Mouse (Mus musculus): Measurements from ENCODE around the gene Ptcd3. TPM values are rescaled to one million over a fixed set of nuclear protein-coding genes. Genes with fewer than 3 reads are reported as not detected.
"Not testable (repeated sequence)": the region's sequence is repeated elsewhere in the genome, so short reads cannot be mapped to it uniquely, and the experiment has no call there.

Ptcd3 gene
- polyA plus RNA-seq, 1 experiment = 10.0 TPM

GRCm38 (mm10) chr6:71893263-71893662, 15.3 kb downstream of the Ptcd3 start:
- Histone ChIP-seq H3K4me3 (replicated peaks; ENCODE audit: extremely low read depth, low read depth, low read length) (no peak overlapping the region), H3K4me1 (ENCODE audit: control insufficient read depth, insufficient read depth, low read length) (no peaks in the 10 kb centered on the region)
- DNase-seq = no peak
- TF ChIP-seq POLR2A (IDR thresholded peaks at IDR 0.05; ENCODE audit: borderline replicate concordance, extremely low read depth, low read depth, low read length) = no peak
- TF ChIP-seq CTCF (IDR thresholded peaks at IDR 0.05; ENCODE audit: insufficient read depth, low read length) = no peak
- 72% methylated on average over 4 of the region's 4 CpGs for WGBS

- no peaks in the 10 kb centered on the region; the same call in 1 of the 2 replicates for H3K4me1 ChIP-seq (ENCODE audit: control insufficient read depth, insufficient read depth, low read length)
- 84% methylated on average over 3 of the region's 3 CpGs for WGBS
- TF ChIP-seq POLR2A (IDR thresholded peaks at IDR 0.05; ENCODE audit: borderline replicate concordance, extremely low read depth, low read depth, low read length) = no peak
- TF ChIP-seq CTCF (IDR thresholded peaks at IDR 0.05; ENCODE audit: insufficient read depth, low read length) = no peak
- DNase-seq = no peak
- H3K4me3 ChIP-seq (replicated peaks; ENCODE audit: extremely low read depth, low read depth, low read length) = no peak overlapping the region
Observed at GRCm38 (mm10) chr6:71877965-71878760, 30.4 kb downstream of the Ptcd3 start.

- Histone ChIP-seq H3K4me3 (replicated peaks; ENCODE audit: extremely low read depth, low read depth, low read length) (no peak overlapping the region), H3K4me1 (ENCODE audit: control insufficient read depth, insufficient read depth, low read length) (no peaks in the 10 kb centered on the region; the same call in 1 of the 2 replicates)
- WGBS = 87% methylated on average over 9 of the region's 9 CpGs
- no peak for DNase-seq
- TF ChIP-seq CTCF (IDR thresholded peaks at IDR 0.05; ENCODE audit: insufficient read depth, low read length) (no peak), POLR2A (IDR thresholded peaks at IDR 0.05; ENCODE audit: borderline replicate concordance, extremely low read depth, low read depth, low read length) (no peak)
Observed at GRCm38 (mm10) chr6:71871396-71871795, 37.2 kb downstream of the Ptcd3 start.

- H3K4me3 ChIP-seq (replicated peaks; ENCODE audit: extremely low read depth, low read depth, low read length) = no peak overlapping the region
- DNase-seq = no peak
- no peak for TF ChIP-seq CTCF (IDR thresholded peaks at IDR 0.05; ENCODE audit: insufficient read depth, low read length)
- no peak for TF ChIP-seq POLR2A (IDR thresholded peaks at IDR 0.05; ENCODE audit: borderline replicate concordance, extremely low read depth, low read depth, low read length)
- H3K4me1 ChIP-seq (ENCODE audit: control insufficient read depth, insufficient read depth, low read length) = no peaks in the 10 kb centered on the region
- WGBS = 96% methylated on average over 1 of the region's 1 CpGs
Observed at GRCm38 (mm10) chr6:71868809-71869208, 39.7 kb downstream of the Ptcd3 start.

- DNase-seq = no peak
- TF ChIP-seq POLR2A (IDR thresholded peaks at IDR 0.05; ENCODE audit: borderline replicate concordance, extremely low read depth, low read depth, low read length) = no peak
- no peak for TF ChIP-seq CTCF (IDR thresholded peaks at IDR 0.05; ENCODE audit: insufficient read depth, low read length)
- WGBS = 84% methylated on average over 2 of the region's 2 CpGs
- Histone ChIP-seq H3K4me3 (replicated peaks; ENCODE audit: extremely low read depth, low read depth, low read length) (no peak overlapping the region), H3K4me1 (ENCODE audit: control insufficient read depth, insufficient read depth, low read length) (no peaks in the 10 kb centered on the region)
Observed at GRCm38 (mm10) chr6:71867751-71868150, 40.8 kb downstream of the Ptcd3 start.

GRCm38 (mm10) chr6:71846906-71847305, 61.6 kb downstream of the Ptcd3 start:
- 92% methylated on average over 6 of the region's 6 CpGs for WGBS
- not testable (repeated sequence) for DNase-seq; H3K4me1 ChIP-seq (ENCODE audit: control insufficient read depth, insufficient read depth, low read length); H3K4me3 ChIP-seq (replicated peaks; ENCODE audit: extremely low read depth, low read depth, low read length)

- TF ChIP-seq CTCF (IDR thresholded peaks at IDR 0.05; ENCODE audit: insufficient read depth, low read length) (no peak), POLR2A (IDR thresholded peaks at IDR 0.05; ENCODE audit: borderline replicate concordance, extremely low read depth, low read depth, low read length) (no peak)
- DNase-seq = no peak
- peaks cover 5% of the 10 kb centered on the region; the same call in 1 of the 2 replicates for H3K4me1 ChIP-seq (ENCODE audit: control insufficient read depth, insufficient read depth, low read length)
- WGBS = 86% methylated on average over 1 of the region's 1 CpGs
- H3K4me3 ChIP-seq (replicated peaks; ENCODE audit: extremely low read depth, low read depth, low read length) = no peak overlapping the region
Observed at GRCm38 (mm10) chr6:71840597-71841290, 67.8 kb downstream of the Ptcd3 start.

- no peak for TF ChIP-seq CTCF (IDR thresholded peaks at IDR 0.05; ENCODE audit: insufficient read depth, low read length)
- no peak for TF ChIP-seq POLR2A (IDR thresholded peaks at IDR 0.05; ENCODE audit: borderline replicate concordance, extremely low read depth, low read depth, low read length)
- H3K4me3 ChIP-seq (replicated peaks; ENCODE audit: extremely low read depth, low read depth, low read length) = no peak overlapping the region
- H3K4me1 ChIP-seq (ENCODE audit: control insufficient read depth, insufficient read depth, low read length) = peaks cover 5% of the 10 kb centered on the region; the same call in 1 of the 2 replicates
- DNase-seq = no peak
Observed at GRCm38 (mm10) chr6:71839815-71840214, 68.7 kb downstream of the Ptcd3 start.

- WGBS = 41% methylated on average over 2 of the region's 2 CpGs
Observed at GRCm38 (mm10) chr6:71836811-71837210, 71.7 kb downstream of the Ptcd3 start.

GRCm38 (mm10) chr6:71831581-71831960, 77.0 kb downstream of the Ptcd3 start:
- peak overlapping the region; percentile 99 for H3K4me3 ChIP-seq (replicated peaks; ENCODE audit: extremely low read depth, low read depth, low read length)
- no peak for TF ChIP-seq CTCF (IDR thresholded peaks at IDR 0.05; ENCODE audit: insufficient read depth, low read length)
- no peak for TF ChIP-seq POLR2A (IDR thresholded peaks at IDR 0.05; ENCODE audit: borderline replicate concordance, extremely low read depth, low read depth, low read length)
- DNase-seq = peak; percentile 87
- peaks cover 3% of the 10 kb centered on the region for H3K4me1 ChIP-seq (ENCODE audit: control insufficient read depth, insufficient read depth, low read length)
- under 1% methylated on average over 21 of the region's 21 CpGs for WGBS

More at GRCm38 (mm10) chr6:71836811-71837210, 71.7 kb downstream of the Ptcd3 start:
- Histone ChIP-seq H3K4me3 (replicated peaks; ENCODE audit: extremely low read depth, low read depth, low read length) (no peak overlapping the region), H3K4me1 (ENCODE audit: control insufficient read depth, insufficient read depth, low read length) (peaks cover 5% of the 10 kb centered on the region)
- TF ChIP-seq POLR2A (IDR thresholded peaks at IDR 0.05; ENCODE audit: borderline replicate concordance, extremely low read depth, low read depth, low read length) = no peak
- no peak for TF ChIP-seq CTCF (IDR thresholded peaks at IDR 0.05; ENCODE audit: insufficient read depth, low read length)
- DNase-seq = no peak
